Mouse (Mus musculus) heart, postnatal 10 days (tissue): Measurements from ENCODE around the gene Pdxp. TPM values are rescaled to one million over a fixed set of nuclear protein-coding genes. Genes with fewer than 3 reads are reported as not detected.
"Not testable (repeated sequence)": the region's sequence is repeated elsewhere in the genome, so short reads cannot be mapped to it uniquely, and the experiment has no call there.

Experiments
- DNase-seq, 2 experiments: peaks; one replicate each; pipeline ENCODE4 v3.0.0; 2021
- intact Hi-C: fragments of 180-260 bp; cut with DNase I; formaldehyde crosslinking; loops from one replicate; pipeline ENCODE4 v1.15.1; 2025
- total RNA-seq, 2 experiments: library from RNA; stranded (reverse); gene quantifications; 2 replicates each; pipeline ENCODE4 v1.2.3; 2021

Gene Pdxp
- total RNA-seq, result 1 to 10 TPM; 2.8 to 3.2 TPM

- intact Hi-C loops, result loop anchor here (2.0 to 10.0 kb wide), 3 partner anchors 159 to 291 kb away; partner anchors contain the start of genes 1700088E04Rik and Polr2f
- DNase-seq, result peak; percentile 95
Observed at GRCm38 (mm10) chr15:78913632-78914090, at the start of gene Pdxp. TSS of gene Pdxp (plus strand) at chr15:78913919.

GRCm38 (mm10) chr15:78868398-78868797, 45.3 kb upstream of the Pdxp start:
- intact Hi-C loops, result loop anchor here (5.0 kb wide), 1 partner anchor 246 kb away; no protein-coding TSS in a partner anchor
- peak; percentile 65 to 68 for DNase-seq

GRCm38 (mm10) chr15:78868826-78869233, 44.9 kb upstream of the Pdxp start:
- intact Hi-C loops, result loop anchor here (1.0 to 5.0 kb wide), 2 partner anchors 43 to 247 kb away; no protein-coding TSS in a partner anchor
- DNase-seq, result no peak

- intact Hi-C loops, result loop anchor here (1.0 to 5.0 kb wide), 2 partner anchors 43 to 247 kb away; no protein-coding TSS in a partner anchor
- DNase-seq, result peak; percentile 60 to 73
Observed at GRCm38 (mm10) chr15:78869775-78870174, 43.9 kb upstream of the Pdxp start.

- intact Hi-C loops, result no loop called here
- no peak for DNase-seq
Observed at GRCm38 (mm10) chr15:78872021-78872608, 41.6 kb upstream of the Pdxp start.

GRCm38 (mm10) chr15:78873803-78874435, 39.8 kb upstream of the Pdxp start:
- DNase-seq, result no peak
- intact Hi-C loops, result no loop called here

GRCm38 (mm10) chr15:78874989-78875388, 38.7 kb upstream of the Pdxp start:
- intact Hi-C loops, result no loop called here

GRCm38 (mm10) chr15:78875537-78875936, 38.2 kb upstream of the Pdxp start:
- intact Hi-C loops, result no loop called here
- no peak for DNase-seq

More at GRCm38 (mm10) chr15:78874989-78875388, 38.7 kb upstream of the Pdxp start:
- no peak for DNase-seq

GRCm38 (mm10) chr15:78876258-78876696, 37.4 kb upstream of the Pdxp start:
- intact Hi-C loops, result no loop called here
- DNase-seq, result peak; percentile 85 to 90

- intact Hi-C loops, result no loop called here
- peak; percentile 97 to 98 for DNase-seq
Observed at GRCm38 (mm10) chr15:78876991-78877809, 36.5 kb upstream of the Pdxp start, which contains the start of gene Gga1. TSS of gene Gga1 (plus strand) at chr15:78877190.

GRCm38 (mm10) chr15:78877810-78878390, 35.8 kb upstream of the Pdxp start:
- DNase-seq, result peak; percentile 52 to 56

GRCm38 (mm10) chr15:78878792-78879516, 34.8 kb upstream of the Pdxp start:
- intact Hi-C loops, DNase-seq: not testable (repeated sequence)

More at GRCm38 (mm10) chr15:78877810-78878390, 35.8 kb upstream of the Pdxp start:
- intact Hi-C loops, result no loop called here

GRCm38 (mm10) chr15:78880432-78880831, 33.3 kb upstream of the Pdxp start:
- intact Hi-C loops, result no loop called here
- no peak for DNase-seq

- DNase-seq, result no peak
- intact Hi-C loops, result no loop called here
Observed at GRCm38 (mm10) chr15:78881828-78882227, 31.9 kb upstream of the Pdxp start.

- intact Hi-C loops, result no loop called here
- no peak for DNase-seq
Observed at GRCm38 (mm10) chr15:78889401-78889853, 24.3 kb upstream of the Pdxp start.

GRCm38 (mm10) chr15:78892440-78892839, 21.3 kb upstream of the Pdxp start:
- no peak for DNase-seq
- intact Hi-C loops, result no loop called here

- intact Hi-C loops, result no loop called here
- DNase-seq, result no peak
Observed at GRCm38 (mm10) chr15:78894726-78895125, 19.0 kb upstream of the Pdxp start.

GRCm38 (mm10) chr15:78895741-78896140, 18.0 kb upstream of the Pdxp start:
- DNase-seq, result no peak

GRCm38 (mm10) chr15:78896149-78896548, 17.6 kb upstream of the Pdxp start:
- intact Hi-C loops, result no loop called here
- DNase-seq, result no peak

More at GRCm38 (mm10) chr15:78895741-78896140, 18.0 kb upstream of the Pdxp start:
- intact Hi-C loops, result no loop called here

- DNase-seq, result no peak
- intact Hi-C loops, result no loop called here
Observed at GRCm38 (mm10) chr15:78897488-78897887, 16.2 kb upstream of the Pdxp start.
